Mouse (Mus musculus) heart, adult 2 months (tissue): ENCODE data around the gene Cr1l. TPM values are rescaled to one million over a fixed set of nuclear protein-coding genes. Genes with fewer than 3 reads are reported as not detected.
A peak's percentile ranks its signal among the peaks of the same experiment; 100 is the strongest.

Experiments used
- DNase-seq, 2 experiments: peaks; one replicate each; pipeline ENCODE4 v3.0.0; 2021
- H3K27ac ChIP-seq: fragments of 200-600 bp; 2 replicates; pipeline ENCODE4 v1.8.1; 2022
- H3K27me3 ChIP-seq: fragments of 200-500 bp; 2 replicates; pipeline ENCODE4 v1.6.1; 2012; ENCODE audit warnings: mild to moderate bottlenecking, low read length, inconsistent platforms, mixed read lengths; ENCODE audit not compliant: control insufficient read depth, insufficient read depth
- H3K36me3 ChIP-seq: fragments of 200-500 bp; 2 replicates; pipeline ENCODE4 v1.6.1; 2012; ENCODE audit warnings: low read length, inconsistent platforms; ENCODE audit not compliant: control insufficient read depth, insufficient read depth
- H3K4me1 ChIP-seq: fragments of 200-500 bp; 2 replicates; pipeline ENCODE4 v1.6.1; 2011; ENCODE audit warnings: low read length; ENCODE audit not compliant: control insufficient read depth, insufficient read depth
- H3K4me3 ChIP-seq: fragments of 200-600 bp; 2 replicates; pipeline ENCODE4 v1.8.1; 2022
- H3K79me2 ChIP-seq: fragments of 200-500 bp; replicated peaks from 2 replicates; pipeline ENCODE4 v1.6.1; 2012; ENCODE audit warnings: mild to moderate bottlenecking, inconsistent platforms, low read length, moderate library complexity, mixed read lengths; ENCODE audit not compliant: control insufficient read depth, insufficient read depth
- H3K9ac ChIP-seq: fragments of 200-500 bp; 2 replicates; pipeline ENCODE4 v1.6.1; 2012; ENCODE audit warnings: low read depth, mild to moderate bottlenecking, control low read depth, inconsistent platforms, low read length, mixed read lengths
- CTCF ChIP-seq: fragments of 200-600 bp; IDR thresholded peaks from 2 replicates; pipeline ENCODE4 v1.8.1; 2022; ENCODE audit warnings: antibody characterized with exemption, mild to moderate bottlenecking, moderate library complexity
- EP300 ChIP-seq: fragments of 200-500 bp; IDR thresholded peaks from 2 replicates; pipeline ENCODE4 v1.6.1; 2011; ENCODE audit warnings: low read depth, low read length, control low read depth; ENCODE audit not compliant: insufficient read depth
- POLR2A ChIP-seq: fragments of 200-500 bp; IDR thresholded peaks from 2 replicates; pipeline ENCODE4 v1.6.1; 2011; ENCODE audit warnings: mild to moderate bottlenecking, low read depth, low read length, control low read depth; ENCODE audit not compliant: insufficient read depth
- WGBS: fragments of 180-500 bp; shearing (Covaris S2); methylation state at CpG from one replicate; pipeline ENCODE4 v1.1.7; 2018; 5-methylcytosine and 5-hydroxymethylcytosine counted together
- intact Hi-C: fragments of 180-260 bp; cut with DNase I; formaldehyde crosslinking; loops from one replicate; pipeline ENCODE4 v1.15.1; 2025
- long read RNA-seq: library from polyadenylated mRNA; stranded (forward); transcript quantifications from one replicate; pipeline ENCODE4 v2.0.0, GENCODE M21; 2021
- polyA plus RNA-seq: library from polyadenylated mRNA; depleted of rRNA; stranded (reverse); fragments of >200 nt; gene quantifications from 2 replicates; pipeline ENCODE4 v1.2.3, GENCODE M21; 2012; rRNA removed
- total RNA-seq, 2 experiments: library from RNA; stranded (reverse); gene quantifications; 2 replicates each; pipeline ENCODE4 v1.2.3; 2021

The Cr1l gene
- total RNA-seq (10 to 100 TPM; 63.3 to 64.7 TPM), polyA plus RNA-seq (75.1 and 105 TPM in 2 replicates)
- long read RNA-seq, transcript Cr1l-201 (10 exons, 1,651 nt): major isoform, 13 of 46 reads
- long read RNA-seq, partial matches to known transcripts: 3 of 46 reads
- long read RNA-seq, other reads (novel, unspliced or antisense): 30 of 46 reads

- DNase-seq: peak; percentile 88 to 93
- Histone ChIP-seq H3K9ac (peak within 1 kb of the TSS; percentile 99), H3K27ac (peak within 1 kb of the TSS; percentile 97), H3K4me1 (no peaks in the 10 kb centered on the region; the same call in 1 of the 2 replicates), H3K4me3 (peak within 1 kb of the TSS; percentile 85), H3K79me2 (no peaks in the 10 kb centered on the region), H3K36me3 (peaks cover 21% of the 10 kb centered on the region), H3K27me3 (no peaks in the 10 kb centered on the region)
- WGBS: under 1% methylated on average over 31 of the region's 31 CpGs
- intact Hi-C loops: loop anchor here (2.0 to 10.0 kb wide), 4 partner anchors 102 to 256 kb away; no protein-coding TSS in a partner anchor
- peak; percentile 81 for TF ChIP-seq POLR2A
- TF ChIP-seq EP300: no peak
- TF ChIP-seq CTCF: peak; percentile 79
These were observed at the start of gene Cr1l for GRCm38 (mm10) chr1:195130953-195131674. Gene Cr1l (minus strand): TSS chr1:195131586.

- no peaks in the 10 kb centered on the region for H3K79me2 ChIP-seq
- no peak within 1 kb of the TSS for H3K9ac ChIP-seq
- no peaks in the 10 kb centered on the region for H3K4me1 ChIP-seq
- no peaks in the 10 kb centered on the region for H3K36me3 ChIP-seq
- no peak for TF ChIP-seq POLR2A
- peak; percentile 52 for TF ChIP-seq CTCF
- no peak for TF ChIP-seq EP300
- H3K27ac ChIP-seq: no peak within 1 kb of the TSS
- H3K27me3 ChIP-seq: no peaks in the 10 kb centered on the region
- 8% methylated on average over 20 of the region's 20 CpGs for WGBS
- DNase-seq: peak; percentile 41 to 72
- no peak within 1 kb of the TSS for H3K4me3 ChIP-seq
- intact Hi-C loops: no loop called here
These were observed 44.9 kb upstream of the Cr1l start, which contains the start of gene Cr2 for GRCm38 (mm10) chr1:195175980-195176931. Gene Cr2 (minus strand): TSS chr1:195176716.

- H3K36me3 ChIP-seq: no peaks in the 10 kb centered on the region
- no peak for DNase-seq
- H3K27ac ChIP-seq: no peak overlapping the region
- no peak overlapping the region for H3K9ac ChIP-seq
- intact Hi-C loops: no loop called here
- no peaks in the 10 kb centered on the region for H3K4me1 ChIP-seq
- no peaks in the 10 kb centered on the region for H3K79me2 ChIP-seq
- TF ChIP-seq EP300 (no peak), CTCF (no peak), POLR2A (no peak)
- 71% methylated on average over 9 of the region's 9 CpGs for WGBS
- no peaks in the 10 kb centered on the region for H3K27me3 ChIP-seq
- H3K4me3 ChIP-seq: no peak overlapping the region
These were observed 33.8 kb upstream of the Cr1l start for GRCm38 (mm10) chr1:195164996-195165755.

GRCm38 (mm10) chr1:195132070-195132469, 684 bp upstream of the Cr1l start:
- peak overlapping the region; percentile 85 for H3K4me3 ChIP-seq
- no peak for TF ChIP-seq EP300
- TF ChIP-seq POLR2A: no peak
- TF ChIP-seq CTCF: no peak
- no peaks in the 10 kb centered on the region for H3K27me3 ChIP-seq
- 29% methylated on average over 3 of the region's 3 CpGs for WGBS
- DNase-seq: no peak
- peak overlapping the region; percentile 38; the same call in 1 of the 2 replicates for H3K9ac ChIP-seq
- peaks cover 18% of the 10 kb centered on the region for H3K36me3 ChIP-seq
- peak overlapping the region; percentile 97 for H3K27ac ChIP-seq
- H3K4me1 ChIP-seq: no peaks in the 10 kb centered on the region; the same call in 1 of the 2 replicates
- H3K79me2 ChIP-seq: no peaks in the 10 kb centered on the region
- intact Hi-C loops: loop anchor here (5.0 to 10.0 kb wide), 2 partner anchors 135 to 257 kb away; no protein-coding TSS in a partner anchor

GRCm38 (mm10) chr1:195131675-195132015, 259 bp upstream of the Cr1l start:
- H3K27me3 ChIP-seq: no peaks in the 10 kb centered on the region
- WGBS: 11% methylated on average over 4 of the region's 4 CpGs
- intact Hi-C loops: loop anchor here (2.0 to 10.0 kb wide), 4 partner anchors 101 to 257 kb away; no protein-coding TSS in a partner anchor
- no peak for DNase-seq
- H3K36me3 ChIP-seq: peaks cover 19% of the 10 kb centered on the region
- TF ChIP-seq EP300 (no peak), POLR2A (no peak), CTCF (no peak)
- peak overlapping the region; percentile 99 for H3K9ac ChIP-seq
- H3K79me2 ChIP-seq: no peaks in the 10 kb centered on the region
- peak overlapping the region; percentile 85 for H3K4me3 ChIP-seq
- peak overlapping the region; percentile 97 for H3K27ac ChIP-seq
- no peaks in the 10 kb centered on the region; the same call in 1 of the 2 replicates for H3K4me1 ChIP-seq
